Mouse (Mus musculus) C2C12 (cell line): ENCODE results near the gene Ago3.

ENCODE experiments used
- CEBPB ChIP-seq: IDR thresholded peaks from one replicate; pipeline ENCODE4 v1.6.1; 2011; ENCODE audit warnings: low read depth, mild to moderate bottlenecking, control low read depth, moderate library complexity
- CTCF ChIP-seq: IDR thresholded peaks from one replicate; pipeline ENCODE4 v1.5.1; 2011; ENCODE audit not compliant: control insufficient read depth, insufficient read depth, insufficient read length
- FOSL1 ChIP-seq: IDR thresholded peaks from one replicate; pipeline ENCODE4 v1.8.0; 2011; ENCODE audit warnings: mild to moderate bottlenecking, low read length; ENCODE audit not compliant: poor library complexity, insufficient read depth, severe bottlenecking
- MAX ChIP-seq: IDR thresholded peaks from one replicate; pipeline ENCODE4 v1.6.1; 2011; ENCODE audit warnings: mild to moderate bottlenecking, control low read depth
- MYOD1 ChIP-seq: IDR thresholded peaks from one replicate; pipeline ENCODE4 v1.6.1; 2011; ENCODE audit warnings: low read depth; ENCODE audit not compliant: control insufficient read depth, insufficient read length
- MYOG ChIP-seq: IDR thresholded peaks from one replicate; pipeline ENCODE4 v1.6.1; 2011; ENCODE audit not compliant: control insufficient read depth, insufficient read length; ENCODE audit errors: extremely low read depth

- TF ChIP-seq MAX (no peak), CEBPB (no peak), CTCF (no peak), MYOD1 (no peak), MYOG (no peak), FOSL1 (no peak)
Observed at GRCm38 (mm10) chr4:126288085-126288666, 141.2 kb downstream of the Ago3 start.
